Mouse (Mus musculus) bone marrow, adult 2 months (tissue): ENCODE results near the gene Grik3.

ENCODE experiments used
- CTCF ChIP-seq: fragments of 200-500 bp; IDR thresholded peaks from 2 replicates; pipeline ENCODE4 v1.5.1; 2011; ENCODE audit warnings: low read length, control low read depth; ENCODE audit not compliant: control insufficient read depth, insufficient read depth
- POLR2A ChIP-seq: fragments of 200-500 bp; IDR thresholded peaks from 2 replicates; pipeline ENCODE4 v1.6.1; 2011; ENCODE audit warnings: low read depth, mild to moderate bottlenecking, control low read depth, low read length, borderline replicate concordance; ENCODE audit not compliant: control insufficient read depth

DNA sequence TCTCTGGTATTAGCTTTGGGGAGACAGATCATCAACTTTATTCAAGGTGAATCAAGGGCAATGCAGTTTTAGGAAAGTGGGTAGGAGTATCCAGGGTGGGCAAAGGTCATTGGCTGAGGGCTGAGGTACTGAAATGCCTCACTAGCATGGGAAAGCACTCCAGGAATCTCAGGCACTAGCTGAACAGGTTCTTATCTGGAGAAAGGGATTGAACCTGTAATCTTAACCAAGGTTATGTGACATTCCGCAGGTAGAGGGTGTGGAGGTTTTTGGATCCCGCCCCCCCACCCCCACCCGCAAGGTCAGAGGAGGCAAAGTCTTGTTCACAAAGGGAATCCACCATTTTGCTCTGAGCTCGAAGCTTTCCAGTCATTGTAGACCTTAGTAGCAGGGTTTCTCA is 93.4 kb downstream of the Grik3 start:
- TF ChIP-seq CTCF, result no peak
- TF ChIP-seq POLR2A, result no peak
